Mouse (Mus musculus): Measurements from ENCODE around the gene Gm4969.

The Gm4969 gene

GRCm38 (mm10) chr7:19136673-19137334, 18.6 kb upstream of the Gm4969 start:
- no peak for DNase-seq (ENCODE audit: low read depth)

GRCm38 (mm10) chr7:19136168-19136567, 18.0 kb upstream of the Gm4969 start:
- no peak for DNase-seq (ENCODE audit: low read depth)

GRCm38 (mm10) chr7:19131324-19131848, 13.2 kb upstream of the Gm4969 start:
- peak; percentile 98 for DNase-seq (ENCODE audit: low read depth)

- DNase-seq (ENCODE audit: low read depth): peak; percentile 57
These were observed 12.5 kb upstream of the Gm4969 start for GRCm38 (mm10) chr7:19130657-19131056.

GRCm38 (mm10) chr7:19129396-19129795, 11.2 kb upstream of the Gm4969 start:
- DNase-seq (ENCODE audit: low read depth): no peak

- DNase-seq (ENCODE audit: low read depth): no peak
These were observed 9.6 kb upstream of the Gm4969 start for GRCm38 (mm10) chr7:19127744-19128143.

- no peak for DNase-seq (ENCODE audit: low read depth)
These were observed 6.5 kb upstream of the Gm4969 start for GRCm38 (mm10) chr7:19124713-19125112.

- no peak for DNase-seq (ENCODE audit: low read depth)
These were observed 3.5 kb upstream of the Gm4969 start for GRCm38 (mm10) chr7:19121686-19122085.

GRCm38 (mm10) chr7:19119631-19120429, 1.7 kb upstream of the Gm4969 start, which contains the start of gene Fbxo46:
Fbxo46 (plus strand) TSS chr7:19119859.
- peak; percentile 98 for DNase-seq (ENCODE audit: low read depth)

GRCm38 (mm10) chr7:19119083-19119482, 915 bp upstream of the Gm4969 start:
- DNase-seq (ENCODE audit: low read depth): no peak

GRCm38 (mm10) chr7:19109565-19109964, 8.6 kb downstream of the Gm4969 start:
- DNase-seq (ENCODE audit: low read depth): no peak

GRCm38 (mm10) chr7:19107436-19107835, 10.7 kb downstream of the Gm4969 start:
- no peak for DNase-seq (ENCODE audit: low read depth)

- DNase-seq (ENCODE audit: low read depth): no peak
These were observed 13.7 kb downstream of the Gm4969 start for GRCm38 (mm10) chr7:19104486-19104885.

GRCm38 (mm10) chr7:19103741-19104140, 14.4 kb downstream of the Gm4969 start:
- DNase-seq (ENCODE audit: low read depth): peak; percentile 80

GRCm38 (mm10) chr7:19100290-19100689, 17.9 kb downstream of the Gm4969 start:
- DNase-seq (ENCODE audit: low read depth): no peak

- DNase-seq (ENCODE audit: low read depth): no peak
These were observed 19.4 kb downstream of the Gm4969 start for GRCm38 (mm10) chr7:19098811-19099210.

GRCm38 (mm10) chr7:19097863-19098262, 20.3 kb downstream of the Gm4969 start:
- DNase-seq (ENCODE audit: low read depth): no peak

GRCm38 (mm10) chr7:19097217-19097616, 21.0 kb downstream of the Gm4969 start:
- DNase-seq (ENCODE audit: low read depth): no peak

- DNase-seq (ENCODE audit: low read depth): no peak
These were observed 21.7 kb downstream of the Gm4969 start for GRCm38 (mm10) chr7:19096421-19096976.

GRCm38 (mm10) chr7:19095751-19096110, 22.4 kb downstream of the Gm4969 start:
- DNase-seq (ENCODE audit: low read depth): peak; percentile 89

- DNase-seq (ENCODE audit: low read depth): peak; percentile 54
These were observed 23.1 kb downstream of the Gm4969 start for GRCm38 (mm10) chr7:19094826-19095750.

GRCm38 (mm10) chr7:19094471-19094825, 23.7 kb downstream of the Gm4969 start, which contains the start of gene Six5:
Six5 (plus strand) TSS chr7:19094594.
- no peak for DNase-seq (ENCODE audit: low read depth)
